8 mouse cellular contexts compared by ENCODE assay signal in the genomic region with DNA sequence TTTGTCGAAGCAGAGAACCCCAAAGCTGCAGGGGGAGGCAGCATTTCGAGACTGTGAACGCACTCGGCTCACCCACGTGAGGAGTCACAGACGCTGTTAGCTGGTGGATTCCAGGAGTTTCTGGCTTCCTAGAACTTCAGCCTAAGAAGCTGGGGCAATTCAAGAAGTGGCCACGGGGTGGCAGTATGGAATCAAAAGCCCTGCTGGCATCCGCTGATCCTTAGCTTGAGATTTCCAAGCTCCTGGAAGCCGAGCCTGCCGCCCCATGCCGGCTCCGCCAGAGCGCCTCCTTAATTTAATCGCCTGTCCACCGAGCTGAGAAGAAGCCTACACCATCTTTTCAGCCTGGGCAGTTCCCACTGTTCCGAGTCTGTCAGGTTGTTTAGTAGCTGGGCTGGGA.
A peak's percentile ranks its signal among the peaks of the same experiment; 100 is the strongest.
DNase-seq lines count a peak whose midpoint lies in the region; ATAC-seq lines count a peak whose summit lies in the region.

No protein-coding gene starts in this region.

- WGBS in embryonic facial prominence, embryonic 14.5 days, result 3% methylated on average over 16 of the region's 16 CpGs
- WGBS in limb, embryonic 12.5 days, result 1% methylated on average over 16 of the region's 16 CpGs

- H3K4me3 ChIP-seq in embryonic facial prominence, embryonic 14.5 days (ENCODE audit: low read depth, low read length), result no peak overlapping the region
- H3K4me3 ChIP-seq in limb, embryonic 12.5 days (replicated peaks), result no peak overlapping the region

- peak; percentile 64; the same call in 1 of the 2 replicates for ATAC-seq in embryonic facial prominence, embryonic 14.5 days (ENCODE audit: low read depth)
- 0 out of 2 replicates have a peak, but pooled peaks have one; percentile 39 for ATAC-seq in limb, embryonic 12.5 days (ENCODE audit: insufficient number of reproducible peaks, insufficient read depth, low FRiP score, low TSS enrichment, low read depth)

- no peak overlapping the region; the same call in 1 of the 2 replicates for H3K27ac ChIP-seq in embryonic facial prominence, embryonic 14.5 days (replicated peaks; ENCODE audit: low read depth, low read length)
- no peak overlapping the region for H3K27ac ChIP-seq in limb, embryonic 12.5 days

- H3K27me3 ChIP-seq in embryonic facial prominence, embryonic 14.5 days (replicated peaks; ENCODE audit: control insufficient read depth, insufficient read depth, low read length), result peaks cover 3% of the 10 kb centered on the region; the same call in 1 of the 2 replicates
- H3K27me3 ChIP-seq in limb, embryonic 12.5 days, result peaks cover 45% of the 10 kb centered on the region

- H3K4me2 ChIP-seq in embryonic facial prominence, embryonic 14.5 days (ENCODE audit: low read depth, low read length), result peak overlapping the region; percentile 38
- H3K4me2 ChIP-seq in limb, embryonic 12.5 days, result peak overlapping the region; percentile 40

- no peaks in the 10 kb centered on the region for H3K36me3 ChIP-seq in embryonic facial prominence, embryonic 14.5 days (ENCODE audit: control insufficient read depth, insufficient read depth, low read length)
- H3K36me3 ChIP-seq in limb, embryonic 12.5 days, result no peaks in the 10 kb centered on the region

- peaks cover 9% of the 10 kb centered on the region for H3K4me1 ChIP-seq in embryonic facial prominence, embryonic 14.5 days (ENCODE audit: control insufficient read depth, insufficient read depth, low read length)
- peaks cover 16% of the 10 kb centered on the region for H3K4me1 ChIP-seq in limb, embryonic 12.5 days (replicated peaks)

- 0 out of 2 replicates have a peak overlapping the region, but pooled peaks have one; percentile 8 for H3K9ac ChIP-seq in embryonic facial prominence, embryonic 14.5 days (ENCODE audit: low read depth, low read length)
- H3K9ac ChIP-seq in limb, embryonic 12.5 days (replicated peaks), result no peak overlapping the region

- DNase-seq in 3T3-L1 (ENCODE audit: low read depth, low spot score), result peak; percentile 97
- DNase-seq in adrenal gland, postnatal 4 days (ENCODE audit: low spot score in 2 of 2), result peak; percentile 80 to 88
- peak; percentile 94 for DNase-seq in embryonic facial prominence, embryonic 14.5 days (ENCODE audit: low spot score)
- DNase-seq in heart, adult 8-10 months (ENCODE audit: low spot score), result peak; percentile 92
- peak; percentile 86 to 97 for DNase-seq in kidney, adult 8-10 months
- DNase-seq in monocyte, adult 2 months (ENCODE audit: low read depth in 1 of 2, low spot score in 2 of 2), result peak; percentile 19 to 64
- DNase-seq in spleen, postnatal 14 days (ENCODE audit: low spot score in 2 of 2), result peak; percentile 36 to 66

- no peaks in the 10 kb centered on the region for H3K9me3 ChIP-seq in embryonic facial prominence, embryonic 14.5 days (ENCODE audit: control insufficient read depth, low read length)
- no peaks in the 10 kb centered on the region for H3K9me3 ChIP-seq in limb, embryonic 12.5 days

Comparison
In these comparisons a context has a peak if more than half of its experiments do, and no peak if none do; other contexts are left out.
1. DNase-seq: peak in every context shown above with its lines; median percentile 97 in 3T3-L1; 94 in embryonic facial prominence, embryonic 14.5 days; 92 in heart, adult 8-10 months; 92 in kidney, adult 8-10 months; 84 in adrenal gland, postnatal 4 days; 51 in spleen, postnatal 14 days; 42 in monocyte, adult 2 months.